Mouse (Mus musculus): ENCODE data around the gene Nid1. TPM values are rescaled to one million over a fixed set of nuclear protein-coding genes. Genes with fewer than 3 reads are reported as not detected.
"Not testable (repeated sequence)": the region's sequence is repeated elsewhere in the genome, so short reads cannot be mapped to it uniquely, and the experiment has no call there.

Gene Nid1
- total and polyA plus RNA-seq, 3 experiments = 55.5 to 62.5 (median 59.9) TPM

GRCm38 (mm10) chr13:13449981-13450380, 12.6 kb downstream of the Nid1 start:
- H3K79me2 ChIP-seq (replicated peaks; ENCODE audit: control insufficient read depth, insufficient read depth, low read length); H3K27ac ChIP-seq; H3K4me3 ChIP-seq; H3K36me3 ChIP-seq (ENCODE audit: control insufficient read depth, insufficient read depth, low read length); H3K9ac ChIP-seq (ENCODE audit: low read depth, low read length); DNase-seq; intact Hi-C loops (cut with DNase I); H3K27me3 ChIP-seq (ENCODE audit: control insufficient read depth, insufficient read depth, low read length); H3K4me1 ChIP-seq (ENCODE audit: control insufficient read depth, insufficient read depth, low read length): not testable (repeated sequence)
- 80% methylated on average over 12 of the region's 12 CpGs for WGBS

- H3K4me1 ChIP-seq (ENCODE audit: control insufficient read depth, insufficient read depth, low read length); H3K36me3 ChIP-seq (ENCODE audit: control insufficient read depth, insufficient read depth, low read length); H3K9ac ChIP-seq (ENCODE audit: low read depth, low read length); intact Hi-C loops (cut with DNase I); H3K4me3 ChIP-seq; DNase-seq; H3K27me3 ChIP-seq (ENCODE audit: control insufficient read depth, insufficient read depth, low read length); H3K27ac ChIP-seq; H3K79me2 ChIP-seq (replicated peaks; ENCODE audit: control insufficient read depth, insufficient read depth, low read length): not testable (repeated sequence)
- WGBS = 47% methylated on average over 1 of the region's 1 CpGs
These were observed 13.6 kb downstream of the Nid1 start for GRCm38 (mm10) chr13:13450931-13451330.

GRCm38 (mm10) chr13:13453332-13453731, 16.0 kb downstream of the Nid1 start:
- H3K4me1 ChIP-seq (ENCODE audit: control insufficient read depth, insufficient read depth, low read length); DNase-seq; H3K27ac ChIP-seq; H3K4me3 ChIP-seq; intact Hi-C loops (cut with DNase I); H3K9ac ChIP-seq (ENCODE audit: low read depth, low read length); H3K79me2 ChIP-seq (replicated peaks; ENCODE audit: control insufficient read depth, insufficient read depth, low read length); H3K36me3 ChIP-seq (ENCODE audit: control insufficient read depth, insufficient read depth, low read length); H3K27me3 ChIP-seq (ENCODE audit: control insufficient read depth, insufficient read depth, low read length): not testable (repeated sequence)
- WGBS = 80% methylated on average over 6 of the region's 6 CpGs

GRCm38 (mm10) chr13:13454249-13454648, 16.9 kb downstream of the Nid1 start:
- H3K27ac ChIP-seq; H3K4me3 ChIP-seq; H3K79me2 ChIP-seq (replicated peaks; ENCODE audit: control insufficient read depth, insufficient read depth, low read length); H3K36me3 ChIP-seq (ENCODE audit: control insufficient read depth, insufficient read depth, low read length); H3K27me3 ChIP-seq (ENCODE audit: control insufficient read depth, insufficient read depth, low read length); H3K4me1 ChIP-seq (ENCODE audit: control insufficient read depth, insufficient read depth, low read length); intact Hi-C loops (cut with DNase I); H3K9ac ChIP-seq (ENCODE audit: low read depth, low read length); DNase-seq: not testable (repeated sequence)
- 81% methylated on average over 7 of the region's 7 CpGs for WGBS

- H3K79me2 ChIP-seq (replicated peaks; ENCODE audit: control insufficient read depth, insufficient read depth, low read length); intact Hi-C loops (cut with DNase I); H3K4me3 ChIP-seq; H3K27ac ChIP-seq; H3K36me3 ChIP-seq (ENCODE audit: control insufficient read depth, insufficient read depth, low read length); DNase-seq; H3K27me3 ChIP-seq (ENCODE audit: control insufficient read depth, insufficient read depth, low read length); H3K9ac ChIP-seq (ENCODE audit: low read depth, low read length): not testable (repeated sequence)
- 35% methylated on average over 9 of the region's 9 CpGs for WGBS
- H3K4me1 ChIP-seq (ENCODE audit: control insufficient read depth, insufficient read depth, low read length) = peaks cover 10% of the 10 kb centered on the region
These were observed 18.5 kb downstream of the Nid1 start for GRCm38 (mm10) chr13:13455632-13456492.

GRCm38 (mm10) chr13:13458138-13458737, 20.9 kb downstream of the Nid1 start:
- 68% methylated on average over 4 of the region's 4 CpGs for WGBS
- TF ChIP-seq POLR2A (IDR thresholded peaks at IDR 0.05; ENCODE audit: insufficient read depth, low read depth, low read length) = no peak
- TF ChIP-seq CTCF (IDR thresholded peaks at IDR 0.05) = no peak
- TF ChIP-seq EP300 (IDR thresholded peaks at IDR 0.05; ENCODE audit: insufficient read depth, low read depth, low read length) = no peak
- Histone ChIP-seq H3K9ac (ENCODE audit: low read depth, low read length) (no peak overlapping the region), H3K79me2 (replicated peaks; ENCODE audit: control insufficient read depth, insufficient read depth, low read length) (peaks cover 1% of the 10 kb centered on the region; the same call in 1 of the 2 replicates), H3K27me3 (ENCODE audit: control insufficient read depth, insufficient read depth, low read length) (no peaks in the 10 kb centered on the region), H3K36me3 (ENCODE audit: control insufficient read depth, insufficient read depth, low read length) (peaks cover 2% of the 10 kb centered on the region), H3K4me1 (ENCODE audit: control insufficient read depth, insufficient read depth, low read length) (peaks cover 15% of the 10 kb centered on the region), H3K4me3 (no peak overlapping the region), H3K27ac (no peak overlapping the region)
- DNase-seq = no peak
- intact Hi-C loops (cut with DNase I) = no loop called here

Measured in heart, adult 2 months (tissue).